Mouse (Mus musculus): Measurements from ENCODE around the gene Nedd9.

DNA sequence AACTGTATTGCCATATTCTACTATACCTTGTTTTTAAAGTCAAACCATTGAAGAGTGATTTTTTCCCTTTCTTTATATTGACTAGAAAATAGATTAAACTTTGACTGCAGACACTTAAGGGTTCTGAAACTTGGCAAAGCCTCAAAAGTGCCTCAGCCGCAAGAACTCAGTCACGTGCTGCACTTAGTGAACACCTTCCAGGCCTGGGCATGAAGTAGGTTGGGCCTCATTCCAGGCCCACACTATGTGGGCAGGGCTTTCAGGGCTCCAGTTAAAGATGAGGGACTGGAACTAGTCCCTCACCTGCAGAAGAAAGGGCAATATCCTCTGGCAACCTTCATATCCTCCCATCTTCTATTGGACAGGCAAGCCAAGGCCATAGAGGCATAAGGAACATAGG, 131.6 kb downstream of the Nedd9 start:
- TF ChIP-seq CTCF (IDR thresholded peaks at IDR 0.05; ENCODE audit: insufficient read depth, low read depth, low read length) = no peak
- TF ChIP-seq POLR2A (IDR thresholded peaks at IDR 0.05; ENCODE audit: insufficient read depth, low read depth, low read length) = no peak

Data from olfactory bulb, adult 2 months (tissue).